Mouse (Mus musculus): ENCODE measurements around the gene Sod1. TPM values are rescaled to one million over a fixed set of nuclear protein-coding genes. Genes with fewer than 3 reads are reported as not detected.
A peak's percentile ranks its signal among the peaks of the same experiment; 100 is the strongest.

Gene Sod1
- polyA plus RNA-seq (2012; rRNA removed): 794 and 821 TPM in 2 replicates

GRCm38 (mm10) chr16:90220026-90220891 is at the start of gene Sod1:
Gene Sod1 (plus strand): TSS chr16:90220754.
- DNase-seq (ENCODE audit: extremely low spot score in 1 of 2, low spot score in 1 of 2): peak; percentile 78 to 96

DNA sequence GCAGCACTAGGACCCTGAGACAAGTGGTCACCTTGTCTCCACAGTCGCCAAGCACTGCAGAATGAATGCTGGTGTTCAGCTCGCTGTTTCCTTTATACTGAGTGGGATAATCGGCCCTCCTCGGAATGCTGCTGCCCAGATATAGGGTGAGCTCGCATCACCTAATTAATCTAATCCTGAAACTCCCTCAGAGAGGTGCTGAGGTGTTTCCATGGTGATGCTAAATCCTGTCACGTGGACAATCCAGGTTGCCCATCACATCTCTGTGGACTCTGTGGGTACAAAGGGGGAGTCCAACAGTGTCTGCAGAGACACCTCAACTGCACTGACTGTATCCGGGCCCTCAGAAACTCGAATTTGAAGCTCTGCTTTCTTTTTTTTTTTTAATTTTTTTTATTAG is 49.1 kb upstream of the Sod1 start:
- DNase-seq (ENCODE audit: extremely low spot score in 1 of 2, low spot score in 1 of 2): no peak

- DNase-seq (ENCODE audit: extremely low spot score in 1 of 2, low spot score in 1 of 2): peak; percentile 69 to 74
Measured at GRCm38 (mm10) chr16:90176472-90176871, 44.1 kb upstream of the Sod1 start.

- no peak for DNase-seq (ENCODE audit: extremely low spot score in 1 of 2, low spot score in 1 of 2)
Measured at GRCm38 (mm10) chr16:90177425-90177824, 43.1 kb upstream of the Sod1 start.

DNA sequence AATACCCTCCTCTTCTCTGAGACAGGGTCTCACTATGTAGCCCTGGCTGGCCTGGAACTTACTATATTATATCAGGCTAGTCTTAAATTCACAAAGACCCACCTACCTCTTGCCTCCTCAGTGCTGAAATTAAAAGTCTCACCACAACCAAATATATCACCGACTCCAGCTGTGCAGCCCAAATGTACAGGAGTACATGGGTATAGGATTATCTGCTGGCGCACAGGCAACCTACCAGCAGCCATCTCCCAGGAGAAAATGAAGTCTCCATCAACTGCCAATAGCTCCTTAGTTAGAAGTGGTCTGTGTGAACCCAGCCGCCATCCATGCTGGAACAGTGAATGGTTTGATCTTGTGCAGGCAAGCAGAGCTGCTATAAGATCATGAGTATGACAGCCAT is 42.1 kb upstream of the Sod1 start:
- DNase-seq (ENCODE audit: extremely low spot score in 1 of 2, low spot score in 1 of 2): no peak

DNA sequence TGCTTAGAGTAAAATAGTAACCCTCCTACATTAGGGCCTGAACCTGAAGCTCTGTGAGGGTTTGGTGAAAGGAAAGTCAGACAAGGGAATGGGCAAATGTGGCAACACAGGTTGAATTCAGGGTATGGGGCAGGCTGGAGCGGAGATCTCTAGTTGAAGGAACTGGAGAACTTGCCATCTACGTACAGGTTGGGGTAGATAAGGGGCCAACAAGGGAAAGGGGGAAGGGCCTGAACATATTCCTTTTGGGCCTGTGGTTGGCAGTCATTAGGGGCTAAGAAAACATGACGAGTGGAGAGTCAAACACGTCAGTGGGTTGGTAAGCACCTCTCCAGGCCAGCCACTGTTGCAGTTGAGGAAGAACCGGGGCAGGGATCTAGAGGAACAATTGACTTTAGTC is 40.7 kb upstream of the Sod1 start:
- no peak for DNase-seq (ENCODE audit: extremely low spot score in 1 of 2, low spot score in 1 of 2)

GRCm38 (mm10) chr16:90180975-90181374 is 39.6 kb upstream of the Sod1 start:
- no peak for DNase-seq (ENCODE audit: extremely low spot score in 1 of 2, low spot score in 1 of 2)

- no peak for DNase-seq (ENCODE audit: extremely low spot score in 1 of 2, low spot score in 1 of 2)
Measured at GRCm38 (mm10) chr16:90181673-90182072, 38.9 kb upstream of the Sod1 start.

DNA sequence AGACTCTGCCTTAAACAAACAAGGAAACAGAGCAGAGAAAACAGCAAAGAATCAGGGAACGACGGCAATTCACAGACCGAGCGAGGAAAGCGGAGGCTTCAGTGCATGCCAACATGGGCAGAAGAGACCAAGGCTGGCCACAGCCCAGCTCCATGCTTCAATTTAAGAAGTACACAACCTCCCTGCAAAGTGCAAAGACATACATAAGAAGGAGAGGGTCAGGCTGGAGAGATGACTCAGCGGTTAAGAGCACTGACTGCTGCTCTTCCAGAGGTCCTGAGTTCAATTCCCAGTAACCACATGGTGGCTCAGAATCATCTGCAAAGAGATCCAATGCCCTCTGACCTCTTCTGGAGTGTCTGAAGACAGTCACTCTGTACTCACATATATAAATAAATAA is 36.4 kb upstream of the Sod1 start:
- no peak for DNase-seq (ENCODE audit: extremely low spot score in 1 of 2, low spot score in 1 of 2)

DNA sequence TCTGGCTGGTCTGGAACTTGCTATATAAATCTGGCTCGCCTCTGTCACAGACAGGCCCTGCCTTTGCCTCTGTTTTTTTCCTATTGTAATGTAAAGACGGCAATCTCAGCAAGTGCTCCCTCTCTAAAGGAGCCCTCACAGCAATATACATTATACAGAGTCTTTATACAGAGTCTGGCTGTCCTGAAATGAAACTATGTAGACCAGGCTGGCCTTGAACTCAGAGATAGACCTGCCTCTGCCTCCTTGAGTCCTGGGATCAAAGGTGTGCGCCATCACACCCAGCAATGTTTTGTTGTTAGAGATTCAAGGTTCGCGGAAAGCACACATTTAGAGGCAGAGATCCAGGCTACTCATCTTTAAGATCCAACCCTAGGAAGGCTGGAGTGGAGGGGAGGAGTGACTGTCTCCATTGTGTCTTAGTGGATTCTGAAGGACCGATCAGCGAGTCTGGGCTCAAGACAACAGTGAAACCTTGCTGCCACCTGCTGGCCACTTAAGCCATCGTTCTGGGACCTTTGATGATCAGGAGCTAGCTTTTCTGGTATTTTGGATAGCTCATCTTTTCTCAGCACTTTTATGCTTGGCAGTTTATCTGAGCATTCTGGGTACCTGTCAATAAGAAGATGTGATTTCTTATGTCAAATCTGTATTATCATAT is 34.5 kb upstream of the Sod1 start:
- peak; percentile 67 to 93 for DNase-seq (ENCODE audit: extremely low spot score in 1 of 2, low spot score in 1 of 2)

- DNase-seq (ENCODE audit: extremely low spot score in 1 of 2, low spot score in 1 of 2): no peak
Measured at GRCm38 (mm10) chr16:90187453-90187852, 33.1 kb upstream of the Sod1 start.

DNA sequence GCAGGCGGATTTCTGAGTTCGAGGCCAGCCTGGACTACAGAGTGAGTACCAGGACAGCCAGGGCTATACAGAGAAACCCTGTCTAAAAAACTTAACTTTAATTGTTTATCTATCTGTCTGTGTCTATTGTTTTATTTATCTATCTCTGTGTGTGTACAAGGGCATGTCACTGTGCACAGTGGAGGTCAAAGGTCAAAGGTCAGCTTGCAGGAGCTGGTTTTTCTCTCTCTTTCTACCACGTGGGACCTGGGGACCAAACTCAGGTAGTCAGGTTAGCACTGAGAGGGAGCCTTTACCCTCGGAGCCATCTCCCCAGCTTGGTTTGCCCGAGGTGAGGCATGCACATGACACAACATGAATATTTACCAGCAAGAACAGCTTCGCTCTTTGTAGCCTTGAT is 29.3 kb upstream of the Sod1 start:
- DNase-seq (ENCODE audit: extremely low spot score in 1 of 2, low spot score in 1 of 2): no peak

- DNase-seq (ENCODE audit: extremely low spot score in 1 of 2, low spot score in 1 of 2): no peak
Measured at GRCm38 (mm10) chr16:90193719-90194118, 26.8 kb upstream of the Sod1 start.

- DNase-seq (ENCODE audit: extremely low spot score in 1 of 2, low spot score in 1 of 2): no peak
Measured at GRCm38 (mm10) chr16:90196688-90197240, 23.8 kb upstream of the Sod1 start.

DNA sequence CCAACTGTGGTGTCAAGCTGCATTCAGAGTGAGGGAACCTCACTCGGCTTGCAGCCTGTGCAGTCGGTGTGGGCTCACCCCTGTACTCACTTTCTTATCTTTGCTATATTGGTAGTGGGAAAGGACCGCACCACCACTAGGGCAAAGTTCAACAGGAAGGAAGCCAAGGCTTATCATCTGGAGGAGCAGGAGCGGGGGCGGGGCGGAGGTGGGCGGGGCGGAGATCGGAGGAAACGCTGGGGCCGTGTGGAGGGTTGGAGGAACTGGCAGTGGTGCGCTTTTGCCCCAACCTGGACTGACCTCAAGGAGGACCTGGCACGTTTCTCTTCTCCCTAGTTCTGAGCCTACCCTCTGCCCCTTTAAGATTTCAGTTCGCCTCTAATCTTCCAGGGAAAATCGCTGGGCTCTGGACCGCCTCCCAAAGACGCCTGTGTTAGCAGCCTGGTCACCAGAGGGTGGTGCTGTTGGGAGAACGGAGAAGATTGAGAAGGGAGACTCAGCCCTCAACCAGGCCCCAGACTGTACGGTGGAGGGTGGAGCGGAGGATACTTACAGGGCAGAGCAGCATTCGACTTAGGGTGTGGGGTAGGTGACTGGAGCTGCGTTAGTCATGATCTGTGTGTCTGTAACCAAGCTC is 23.1 kb upstream of the Sod1 start:
- DNase-seq (ENCODE audit: extremely low spot score in 1 of 2, low spot score in 1 of 2): peak in 1 of 2 experiments; percentile 75

DNA sequence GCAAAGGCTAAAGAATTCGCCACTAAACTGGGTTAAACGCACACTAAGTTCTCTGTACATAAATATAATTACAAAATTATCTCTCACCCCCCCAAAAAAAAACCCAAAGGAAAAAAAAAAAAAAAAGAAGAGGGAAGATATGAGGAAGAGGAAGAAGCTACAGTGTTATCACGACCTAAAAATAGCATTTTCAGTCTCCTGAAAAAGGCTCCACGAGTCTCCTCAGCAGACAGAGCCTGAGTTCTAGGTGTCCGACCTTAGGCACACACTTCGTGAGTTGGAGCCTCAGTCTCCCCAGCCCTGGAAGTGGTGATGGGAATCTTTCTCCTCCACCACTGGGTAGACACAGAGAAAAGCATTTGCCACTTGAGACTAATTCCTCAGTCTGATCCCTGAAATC is 21.9 kb upstream of the Sod1 start:
- DNase-seq (ENCODE audit: extremely low spot score in 1 of 2, low spot score in 1 of 2): no peak

GRCm38 (mm10) chr16:90199174-90199573 is 21.4 kb upstream of the Sod1 start:
- no peak for DNase-seq (ENCODE audit: extremely low spot score in 1 of 2, low spot score in 1 of 2)

DNA sequence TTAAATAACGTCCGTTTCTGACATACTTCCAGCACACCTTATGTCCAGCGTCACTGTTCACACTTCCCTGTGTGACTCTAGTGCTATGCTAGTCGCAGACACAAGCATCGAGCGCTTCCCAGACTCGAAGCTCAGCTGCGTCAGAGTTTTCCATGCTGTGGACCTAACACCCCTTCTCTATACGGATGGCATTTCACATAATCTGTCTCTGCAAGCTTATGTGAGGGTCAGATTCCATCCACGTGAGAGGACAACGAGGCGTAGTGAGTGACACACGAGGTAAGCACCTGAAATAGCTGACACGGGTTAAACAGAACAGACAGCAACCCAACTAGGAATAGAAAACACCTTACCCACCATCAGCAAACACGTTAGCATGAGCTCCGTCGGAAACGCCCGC is 18.4 kb upstream of the Sod1 start:
- no peak for DNase-seq (ENCODE audit: extremely low spot score in 1 of 2, low spot score in 1 of 2)

GRCm38 (mm10) chr16:90203226-90203962 is 17.2 kb upstream of the Sod1 start:
- no peak for DNase-seq (ENCODE audit: extremely low spot score in 1 of 2, low spot score in 1 of 2)

DNA sequence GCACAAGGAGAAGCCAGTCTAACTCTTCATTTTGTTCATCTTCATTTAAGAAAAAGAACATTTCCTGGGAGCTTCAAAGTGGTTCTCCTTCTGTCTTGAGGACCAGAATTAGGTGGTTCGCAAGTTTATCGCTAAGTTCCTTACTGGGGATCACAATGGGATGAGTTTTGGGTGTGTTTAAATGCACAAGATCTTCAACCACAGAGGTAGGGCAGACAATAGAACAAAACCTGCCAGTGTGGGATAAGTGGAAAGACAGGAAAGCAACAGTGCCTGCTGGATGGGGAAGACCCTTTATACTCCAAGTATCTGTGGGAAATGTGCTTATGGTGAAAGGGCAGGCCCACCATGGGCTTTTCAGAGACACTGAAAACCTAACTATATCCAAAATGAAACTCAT is 15.7 kb upstream of the Sod1 start:
- DNase-seq (ENCODE audit: extremely low spot score in 1 of 2, low spot score in 1 of 2): no peak

- DNase-seq (ENCODE audit: extremely low spot score in 1 of 2, low spot score in 1 of 2): no peak
Measured at GRCm38 (mm10) chr16:90208996-90209395, 11.6 kb upstream of the Sod1 start.
